Comparison of ENCODE assay signal across 10 mouse cellular contexts in genomic region chr16:73105496-73105895, GRCm38 (mm10).
A peak's percentile ranks its signal among the peaks of the same experiment; 100 is the strongest.
DNase-seq lines count a peak whose midpoint lies in the region; ATAC-seq lines count a peak whose summit lies in the region.
"Had no signal": no experiment of that assay in that cellular context is flagged by ENCODE, and none has a peak within 500 bp of the region (broad histone marks: within the 10 kb centered on the region; RNA-seq: fewer than 3 reads in every experiment).

No protein-coding gene starts in this region.

- peak overlapping the region; percentile 40 for H3K27ac ChIP-seq in hindbrain, embryonic 13.5 days
- H3K27ac ChIP-seq in hindbrain, embryonic 10.5 days, result no peak overlapping the region
- H3K27ac ChIP-seq in kidney, embryonic 15.5 days, result no peak overlapping the region
- H3K27ac ChIP-seq: liver, embryonic 14.5 days had no signal

- H3K9ac ChIP-seq in hindbrain, embryonic 13.5 days, result 0 out of 2 replicates have a peak overlapping the region, but pooled peaks have one; percentile 1
- H3K9ac ChIP-seq in kidney, embryonic 15.5 days, result no peak overlapping the region
- H3K9ac ChIP-seq: liver, embryonic 14.5 days had no signal

- no peak overlapping the region for H3K4me2 ChIP-seq in hindbrain, embryonic 13.5 days
- no peak overlapping the region for H3K4me2 ChIP-seq in kidney, embryonic 15.5 days

- H3K4me1 ChIP-seq in hindbrain, embryonic 13.5 days (replicated peaks), result peaks cover 25% of the 10 kb centered on the region
- H3K4me1 ChIP-seq in hindbrain, embryonic 10.5 days (replicated peaks), result peaks cover 8% of the 10 kb centered on the region; the same call in 1 of the 2 replicates
- peaks cover 6% of the 10 kb centered on the region; the same call in 1 of the 2 replicates for H3K4me1 ChIP-seq in kidney, embryonic 15.5 days

- 30% methylated on average over 10 of the region's 10 CpGs for WGBS in hindbrain, embryonic 13.5 days
- 73% methylated on average over 10 of the region's 10 CpGs for WGBS in hindbrain, embryonic 10.5 days
- WGBS in kidney, embryonic 15.5 days, result 50% methylated on average over 10 of the region's 10 CpGs

- no peaks in the 10 kb centered on the region for H3K36me3 ChIP-seq in hindbrain, embryonic 13.5 days
- no peaks in the 10 kb centered on the region for H3K36me3 ChIP-seq in hindbrain, embryonic 10.5 days
- H3K36me3 ChIP-seq in kidney, embryonic 15.5 days, result no peaks in the 10 kb centered on the region

- DNase-seq in hindbrain, embryonic 10.5 days (ENCODE audit: low spot score), result no peak
- peak; percentile 94 to 95 for DNase-seq in cerebellum, postnatal 10 days
- peak; percentile 62 to 71 for DNase-seq in layer of hippocampus, adult 8-10 months (ENCODE audit: low spot score in 2 of 2)
- DNase-seq in right cerebral cortex, postnatal 10 days (ENCODE audit: low spot score in 2 of 2), result peak; percentile 79 to 81
- no peak for DNase-seq in kidney, postnatal 10 days
- DNase-seq in spleen, postnatal 4 days (ENCODE audit: low spot score in 2 of 2), result no peak

- peak; percentile 77 for ATAC-seq in hindbrain, embryonic 13.5 days (ENCODE audit: low FRiP score)
- ATAC-seq in kidney, embryonic 15.5 days (replicated peaks; ENCODE audit: low FRiP score), result no peak

- no peak overlapping the region for H3K4me3 ChIP-seq in hindbrain, embryonic 13.5 days
- no peak overlapping the region for H3K4me3 ChIP-seq in hindbrain, embryonic 10.5 days
- no peak overlapping the region for H3K4me3 ChIP-seq in kidney, embryonic 15.5 days (replicated peaks)

- H3K9me3 ChIP-seq in hindbrain, embryonic 13.5 days, result no peaks in the 10 kb centered on the region
- no peaks in the 10 kb centered on the region for H3K9me3 ChIP-seq in hindbrain, embryonic 10.5 days
- no peaks in the 10 kb centered on the region for H3K9me3 ChIP-seq in kidney, embryonic 15.5 days (replicated peaks)

- H3K27me3 ChIP-seq in hindbrain, embryonic 13.5 days, result no peaks in the 10 kb centered on the region
- no peaks in the 10 kb centered on the region for H3K27me3 ChIP-seq in hindbrain, embryonic 10.5 days (ENCODE audit: insufficient read depth, poor library complexity, severe bottlenecking)
- H3K27me3 ChIP-seq in kidney, embryonic 15.5 days, result no peaks in the 10 kb centered on the region
- H3K27me3 ChIP-seq: CH12.LX had no signal

Comparison
In these comparisons a context has a peak if more than half of its experiments do, and no peak if none do; other contexts are left out.
1. DNase-seq: peak in cerebellum, postnatal 10 days (2 of 2), layer of hippocampus, adult 8-10 months (2 of 2) and right cerebral cortex, postnatal 10 days (2 of 2); none in hindbrain, embryonic 10.5 days (single experiment), kidney, postnatal 10 days (single experiment) and spleen, postnatal 4 days (0 of 2).